Mouse (Mus musculus) bone marrow, adult 2 months (tissue): ENCODE data around the gene Il6st. TPM values are rescaled to one million over a fixed set of nuclear protein-coding genes. Genes with fewer than 3 reads are reported as not detected.

ENCODE experiments used
- H3K27ac ChIP-seq: fragments of 200-500 bp; 2 replicates; pipeline ENCODE4 v1.5.1; 2012; ENCODE audit warnings: low read depth, mild to moderate bottlenecking, control low read depth, inconsistent platforms, low read length; ENCODE audit not compliant: control insufficient read depth, poor library complexity, insufficient read depth
- H3K4me1 ChIP-seq: fragments of 200-500 bp; 2 replicates; pipeline ENCODE4 v1.6.1; 2011; ENCODE audit warnings: low read length; ENCODE audit not compliant: control insufficient read depth, insufficient read depth
- H3K4me3 ChIP-seq: fragments of 200-500 bp; replicated peaks from 2 replicates; pipeline ENCODE3; 2011; ENCODE audit warnings: mild to moderate bottlenecking, low read depth, low read length, control low read depth; ENCODE audit not compliant: control insufficient read depth
- CTCF ChIP-seq: fragments of 200-500 bp; IDR thresholded peaks from 2 replicates; pipeline ENCODE4 v1.5.1; 2011; ENCODE audit warnings: low read length, control low read depth; ENCODE audit not compliant: control insufficient read depth, insufficient read depth
- POLR2A ChIP-seq: fragments of 200-500 bp; IDR thresholded peaks from 2 replicates; pipeline ENCODE4 v1.6.1; 2011; ENCODE audit warnings: low read depth, mild to moderate bottlenecking, control low read depth, low read length, borderline replicate concordance; ENCODE audit not compliant: control insufficient read depth
- WGBS: fragments of 180-500 bp; shearing (Covaris S2); methylation state at CpG from one replicate; pipeline ENCODE4 v1.1.7; 2018; 5-methylcytosine and 5-hydroxymethylcytosine counted together
- polyA plus RNA-seq: library from polyadenylated mRNA; stranded (reverse); fragments of >200 nt; gene quantifications from 2 replicates; pipeline ENCODE4 v1.2.4, GENCODE M21; 2011; ENCODE audit warnings: low replicate concordance; ENCODE audit not compliant: missing spikeins, insufficient read depth, insufficient read length

The Il6st gene
- polyA plus RNA-seq, 1 experiment = 29.0 TPM

GRCm38 (mm10) chr13:112529893-112530292 lies 66.0 kb downstream of the Il6st start:
- TF ChIP-seq POLR2A = no peak
- TF ChIP-seq CTCF = peak; percentile 66
- Histone ChIP-seq H3K4me1 (no peaks in the 10 kb centered on the region), H3K4me3 (no peak overlapping the region), H3K27ac (no peak overlapping the region)
- 23% methylated on average over 3 of the region's 3 CpGs for WGBS

- no peak overlapping the region for H3K4me3 ChIP-seq
- H3K4me1 ChIP-seq = no peaks in the 10 kb centered on the region; the same call in 1 of the 2 replicates
- H3K27ac ChIP-seq = no peak overlapping the region
- TF ChIP-seq CTCF = no peak
- TF ChIP-seq POLR2A = no peak
- WGBS = 79% methylated on average over 6 of the region's 6 CpGs
These were observed 68.4 kb downstream of the Il6st start for GRCm38 (mm10) chr13:112532235-112532634.

GRCm38 (mm10) chr13:112533556-112533955 lies 69.7 kb downstream of the Il6st start:
- TF ChIP-seq CTCF = no peak
- no peak for TF ChIP-seq POLR2A
- no peak overlapping the region for H3K27ac ChIP-seq
- no peak overlapping the region for H3K4me3 ChIP-seq
- WGBS = 83% methylated on average over 9 of the region's 9 CpGs
- H3K4me1 ChIP-seq = no peaks in the 10 kb centered on the region; the same call in 1 of the 2 replicates

GRCm38 (mm10) chr13:112536611-112537010 lies 72.7 kb downstream of the Il6st start:
- no peaks in the 10 kb centered on the region; the same call in 1 of the 2 replicates for H3K4me1 ChIP-seq
- WGBS = 60% methylated on average over 4 of the region's 4 CpGs
- TF ChIP-seq POLR2A (no peak), CTCF (no peak)
- H3K27ac ChIP-seq = no peak overlapping the region
- H3K4me3 ChIP-seq = no peak overlapping the region

GRCm38 (mm10) chr13:112537065-112537464 lies 73.2 kb downstream of the Il6st start:
- WGBS = 66% methylated on average over 7 of the region's 7 CpGs
- Histone ChIP-seq H3K27ac (no peak overlapping the region), H3K4me1 (no peaks in the 10 kb centered on the region; the same call in 1 of the 2 replicates), H3K4me3 (no peak overlapping the region)
- TF ChIP-seq CTCF (no peak), POLR2A (no peak)

GRCm38 (mm10) chr13:112540616-112541015 lies 76.7 kb downstream of the Il6st start:
- TF ChIP-seq POLR2A (no peak), CTCF (no peak)
- Histone ChIP-seq H3K27ac (no peak overlapping the region), H3K4me3 (no peak overlapping the region), H3K4me1 (peaks cover 3% of the 10 kb centered on the region; the same call in 1 of the 2 replicates)
- WGBS = 59% methylated on average over 3 of the region's 3 CpGs

GRCm38 (mm10) chr13:112541223-112541975 lies 77.5 kb downstream of the Il6st start:
- no peak overlapping the region for H3K4me3 ChIP-seq
- no peak for TF ChIP-seq CTCF
- no peak for TF ChIP-seq POLR2A
- WGBS = 64% methylated on average over 10 of the region's 10 CpGs
- H3K27ac ChIP-seq = no peak overlapping the region
- peaks cover 3% of the 10 kb centered on the region; the same call in 1 of the 2 replicates for H3K4me1 ChIP-seq

- Histone ChIP-seq H3K4me3 (no peak overlapping the region), H3K27ac (no peak overlapping the region), H3K4me1 (no peaks in the 10 kb centered on the region)
- TF ChIP-seq CTCF (no peak), POLR2A (no peak)
- 25% methylated on average over 7 of the region's 7 CpGs for WGBS
These were observed 88.0 kb downstream of the Il6st start for GRCm38 (mm10) chr13:112551641-112552548.
